Mouse (Mus musculus): ENCODE measurements at regions not wholly inside any gene's neighbourhood (a gene's known extent, or its start where the extent isn't known, plus 50 kb on each side); places are given as distances from the start of the nearest gene placed in this dataset.

- TF ChIP-seq CTCF (IDR thresholded peaks at IDR 0.05; ENCODE audit: insufficient read depth, low read depth, low read length) (no peak), POLR2A (IDR thresholded peaks at IDR 0.05; ENCODE audit: insufficient read depth, low read depth, low read length) (no peak)
Measured at GRCm38 (mm10) chr14:80486605-80487004, 502.7 kb downstream of the Olfm4 start.

Data from olfactory bulb, adult 2 months (tissue).